Mouse (Mus musculus) ES-Bruce4 (cell line): ENCODE measurements around the gene Adamts7.

Experiments used
- CTCF ChIP-seq: IDR thresholded peaks from one replicate; pipeline ENCODE4 v1.8.1; 2011; ENCODE audit warnings: low read depth, low read length
- EP300 ChIP-seq: IDR thresholded peaks from 2 replicates; pipeline ENCODE4 v1.6.1; 2011; ENCODE audit warnings: low read depth, low read length; ENCODE audit not compliant: insufficient read depth
- POLR2A ChIP-seq: IDR thresholded peaks from one replicate; pipeline ENCODE4 v1.8.1; 2011; ENCODE audit warnings: low read length; ENCODE audit not compliant: insufficient read depth

DNA sequence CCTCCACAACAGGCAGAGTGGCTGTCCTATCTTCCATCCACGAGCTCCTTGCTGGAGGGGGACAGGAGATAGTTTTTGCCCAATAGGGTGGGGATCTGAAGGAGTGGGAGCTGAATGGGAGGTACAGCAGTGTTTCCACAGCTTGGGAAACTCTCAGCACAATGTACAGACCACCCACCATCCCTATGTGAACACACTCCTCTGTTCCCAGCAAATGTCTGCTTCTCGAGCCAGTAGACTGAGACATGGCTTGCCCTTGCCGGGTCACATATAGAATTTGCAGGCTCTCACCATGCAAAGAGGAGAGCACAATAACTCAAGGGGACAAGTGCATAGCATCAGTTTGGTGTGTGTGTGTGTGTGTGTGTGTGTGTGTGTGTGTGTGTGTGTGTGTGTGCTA, 20.7 kb downstream of the Adamts7 start:
- TF ChIP-seq POLR2A (no peak), CTCF (no peak), EP300 (no peak)
